Mouse (Mus musculus): ENCODE data around the gene Ehmt1.

Ehmt1 gene

DNA sequence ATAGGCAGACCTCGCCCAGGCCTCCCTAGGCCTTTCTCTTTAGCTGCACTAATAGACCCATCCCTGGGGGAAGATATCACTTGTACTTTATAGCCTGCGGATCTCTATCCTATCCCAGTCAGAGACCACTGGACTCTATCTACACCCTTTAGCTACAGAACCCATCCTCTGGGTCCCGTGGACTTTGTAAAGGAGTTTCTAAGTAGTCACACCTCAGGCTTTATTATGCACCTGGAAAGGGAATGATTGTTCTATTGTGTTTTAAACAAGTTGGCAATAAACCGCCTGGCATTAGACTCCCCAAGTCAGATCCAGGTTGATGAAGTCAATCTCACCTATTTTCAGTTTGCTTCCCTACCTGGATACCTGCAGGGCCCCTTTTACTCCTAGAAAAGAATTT, 7.2 kb downstream of the Ehmt1 start:
- DNase-seq (ENCODE audit: low spot score), result no peak

DNA sequence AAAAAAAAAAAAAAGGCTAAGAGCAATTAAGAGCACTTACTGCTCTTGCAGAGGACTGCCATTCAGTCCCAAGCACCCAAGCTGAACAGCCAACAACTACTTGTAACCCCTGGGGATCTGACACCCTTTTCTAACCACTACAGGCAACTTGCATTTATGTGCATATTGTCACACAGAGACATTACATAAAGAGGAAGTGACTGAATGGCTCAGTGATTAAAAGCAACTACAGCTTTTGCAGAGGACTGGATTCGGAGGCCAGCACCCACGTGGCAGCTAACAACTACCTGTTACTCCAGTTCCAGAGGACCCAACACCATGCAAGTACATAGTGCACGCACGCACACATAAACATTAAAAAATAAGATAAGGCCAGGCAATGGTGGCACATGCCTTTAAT, 8.9 kb downstream of the Ehmt1 start:
- DNase-seq (ENCODE audit: low spot score), result no peak

DNA sequence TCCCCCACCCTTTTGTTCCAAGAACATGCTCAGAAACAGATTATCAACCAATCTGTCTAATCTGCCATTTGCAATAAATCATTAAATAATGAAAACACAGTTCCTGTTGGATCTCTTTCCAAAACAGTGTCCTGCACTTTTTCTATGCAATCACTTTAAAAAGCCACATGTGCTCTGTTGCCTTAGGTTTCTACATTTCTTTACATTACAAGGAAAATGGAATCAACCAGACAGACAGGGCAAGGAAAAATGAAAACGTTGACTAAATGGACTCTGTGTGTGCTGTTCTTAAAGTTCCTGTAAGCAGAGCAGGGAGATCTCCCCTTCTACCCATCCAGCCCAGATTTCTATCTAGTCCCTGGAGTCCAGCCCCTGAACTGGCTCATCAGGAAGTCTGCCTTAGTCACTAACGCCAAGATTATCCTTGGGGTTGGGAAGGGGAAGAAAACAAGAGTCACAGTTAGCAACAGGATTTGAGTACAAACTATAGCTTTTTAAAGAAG, 13.7 kb downstream of the Ehmt1 start:
- DNase-seq (ENCODE audit: low spot score), result no peak

DNA sequence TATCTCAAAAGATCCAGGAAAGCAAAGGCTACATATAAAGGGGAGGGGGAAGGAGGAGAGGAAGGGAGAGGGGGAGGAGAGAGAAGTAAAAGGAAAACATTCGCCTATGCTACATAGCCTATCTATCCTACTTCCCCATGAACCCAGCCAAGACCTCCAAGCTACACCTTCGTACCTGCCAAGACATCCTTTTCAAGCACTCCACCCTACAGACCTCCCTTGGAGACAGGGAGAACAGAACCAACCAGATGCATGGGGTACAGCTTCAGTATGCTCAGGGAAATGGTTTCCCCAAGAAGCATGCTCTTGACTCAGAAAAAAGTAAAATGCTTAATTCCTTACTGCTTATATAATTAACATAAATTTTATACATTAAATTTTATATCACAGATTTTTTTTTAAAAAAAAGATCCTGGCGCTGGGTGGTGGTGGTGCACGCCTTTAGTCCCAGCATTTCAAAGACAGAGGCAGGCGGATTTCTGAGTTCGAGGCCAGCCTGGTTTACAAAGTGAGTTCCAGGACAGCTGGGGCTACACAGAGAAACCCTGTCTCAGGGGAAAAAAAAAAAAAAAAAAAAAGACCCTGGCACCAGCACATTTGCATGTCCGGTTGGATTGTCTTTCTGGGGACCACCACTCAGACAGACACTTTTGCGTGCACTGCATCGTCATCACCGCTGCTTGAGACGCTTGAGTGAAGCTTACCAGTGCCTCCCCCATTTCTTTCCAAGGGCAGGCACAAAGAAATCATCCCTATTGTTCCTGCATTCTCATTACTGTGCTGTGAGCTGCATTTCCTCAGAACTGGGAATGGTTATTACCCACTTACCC, 14.4 kb downstream of the Ehmt1 start:
- no peak for DNase-seq (ENCODE audit: low spot score)

DNA sequence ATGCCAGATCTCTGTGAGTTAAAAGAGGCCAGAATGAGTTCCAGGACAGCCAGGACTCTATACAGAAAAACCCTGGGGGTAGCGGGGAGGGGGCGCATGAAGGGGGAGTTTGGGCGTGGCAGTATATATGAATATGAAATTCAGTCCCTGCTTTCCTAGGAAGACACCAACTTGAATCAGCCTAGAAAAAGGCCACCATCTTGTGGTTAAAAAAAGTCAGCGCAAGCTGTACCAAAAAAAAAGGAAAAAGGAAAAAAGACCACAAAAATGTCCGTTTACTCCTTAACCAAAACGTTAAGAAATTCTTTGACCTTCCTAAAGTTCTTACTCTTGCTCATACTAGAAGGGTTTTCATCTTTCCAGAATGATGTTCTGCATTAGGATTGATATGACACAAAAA, 16.4 kb downstream of the Ehmt1 start:
- no peak for DNase-seq (ENCODE audit: low spot score)

DNA sequence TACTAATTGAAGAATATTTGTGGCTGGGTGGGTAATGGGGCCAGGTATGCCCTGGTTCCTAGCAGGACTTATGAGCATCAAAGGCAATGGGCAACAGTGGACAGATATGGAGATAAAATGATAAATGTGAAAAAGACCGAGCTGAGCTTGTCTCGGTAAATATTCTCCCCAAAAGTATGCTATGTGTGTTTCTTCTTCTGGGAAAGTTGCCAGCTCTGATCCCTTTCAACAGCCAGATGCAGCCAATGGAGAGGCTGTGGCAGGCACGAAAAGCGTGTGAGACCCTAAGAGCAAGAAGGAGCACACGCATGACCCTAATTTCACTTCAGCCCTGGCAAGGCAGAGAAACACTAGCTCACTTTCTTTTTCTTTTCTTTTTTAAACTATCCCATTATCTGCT, 18.4 kb downstream of the Ehmt1 start:
- no peak for DNase-seq (ENCODE audit: low spot score)

DNA sequence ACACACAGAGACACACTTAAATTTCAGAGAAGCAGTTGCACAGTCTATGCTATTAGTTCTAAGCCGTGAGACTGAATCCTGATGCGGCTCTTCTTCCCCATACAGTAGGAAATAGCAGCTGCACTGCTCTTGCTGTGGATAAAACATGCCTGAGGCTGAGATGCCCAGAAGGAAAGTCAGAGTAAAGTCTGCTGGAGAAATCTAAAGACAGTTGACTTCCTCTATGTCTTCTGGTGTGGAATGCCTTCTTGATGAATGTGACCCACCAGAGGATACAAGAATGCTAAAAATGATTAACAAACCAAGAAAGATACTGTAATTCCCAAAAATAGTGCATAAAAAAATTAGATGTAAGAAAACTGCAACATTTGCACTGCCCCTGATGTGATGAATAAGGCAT, 20.1 kb downstream of the Ehmt1 start:
- DNase-seq (ENCODE audit: low spot score), result no peak

DNA sequence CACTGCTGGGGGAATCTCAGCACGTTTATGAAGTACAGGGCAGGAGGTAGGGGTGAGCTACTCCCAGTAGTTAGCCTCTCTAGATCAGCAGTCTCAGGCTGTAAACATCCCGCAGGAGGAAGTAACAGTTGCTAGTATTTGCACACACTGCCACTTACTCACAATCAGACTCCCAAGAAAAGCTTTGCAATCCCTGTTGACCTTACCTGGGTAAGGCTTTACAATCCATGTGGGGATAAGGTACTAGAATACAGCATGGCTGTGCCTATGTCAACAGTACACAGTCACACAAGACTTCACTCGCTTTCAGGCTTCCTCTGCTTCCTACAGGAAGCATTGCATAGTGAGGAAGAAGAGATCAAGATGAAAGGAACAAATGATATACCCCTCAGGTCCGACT, 22.7 kb downstream of the Ehmt1 start:
- DNase-seq (ENCODE audit: low spot score), result no peak

DNA sequence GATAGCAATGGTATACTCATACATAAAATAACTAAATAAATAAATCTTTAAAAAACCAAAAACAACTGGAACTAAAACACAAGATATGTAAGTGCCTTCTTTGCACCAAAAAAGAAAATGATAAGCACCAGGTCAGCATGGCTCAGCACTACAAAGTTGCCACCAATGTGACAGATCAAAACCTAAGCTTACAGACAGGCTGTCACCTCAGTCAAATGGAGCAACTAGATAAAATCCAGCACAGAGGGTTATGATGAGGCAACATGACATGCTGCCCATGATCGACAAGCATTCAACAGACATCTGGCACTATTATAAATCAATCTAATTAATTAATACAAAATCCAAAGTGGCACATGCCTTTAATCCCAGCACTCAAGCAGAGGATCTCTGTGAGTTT, 25.2 kb downstream of the Ehmt1 start:
- no peak for DNase-seq (ENCODE audit: low spot score)

DNA sequence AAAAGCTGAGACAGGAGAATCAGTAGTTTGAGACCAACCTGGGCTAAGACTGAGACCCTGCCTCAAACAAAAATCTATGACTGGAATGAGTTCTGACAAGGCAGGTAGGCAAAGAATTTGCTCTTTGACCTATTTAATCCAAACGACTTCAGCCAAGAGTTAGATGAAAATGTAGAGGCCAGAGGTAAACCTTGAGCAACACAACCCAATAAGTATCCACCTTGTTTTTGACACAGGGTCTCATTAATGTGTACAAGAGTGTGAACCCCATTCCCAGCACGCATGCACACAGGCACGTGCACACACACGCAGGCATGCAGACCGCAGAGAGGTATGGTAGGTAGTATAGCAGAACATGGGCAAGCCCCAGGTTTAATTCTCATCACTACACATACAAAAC, 27.1 kb downstream of the Ehmt1 start:
- DNase-seq (ENCODE audit: low spot score), result no peak

DNA sequence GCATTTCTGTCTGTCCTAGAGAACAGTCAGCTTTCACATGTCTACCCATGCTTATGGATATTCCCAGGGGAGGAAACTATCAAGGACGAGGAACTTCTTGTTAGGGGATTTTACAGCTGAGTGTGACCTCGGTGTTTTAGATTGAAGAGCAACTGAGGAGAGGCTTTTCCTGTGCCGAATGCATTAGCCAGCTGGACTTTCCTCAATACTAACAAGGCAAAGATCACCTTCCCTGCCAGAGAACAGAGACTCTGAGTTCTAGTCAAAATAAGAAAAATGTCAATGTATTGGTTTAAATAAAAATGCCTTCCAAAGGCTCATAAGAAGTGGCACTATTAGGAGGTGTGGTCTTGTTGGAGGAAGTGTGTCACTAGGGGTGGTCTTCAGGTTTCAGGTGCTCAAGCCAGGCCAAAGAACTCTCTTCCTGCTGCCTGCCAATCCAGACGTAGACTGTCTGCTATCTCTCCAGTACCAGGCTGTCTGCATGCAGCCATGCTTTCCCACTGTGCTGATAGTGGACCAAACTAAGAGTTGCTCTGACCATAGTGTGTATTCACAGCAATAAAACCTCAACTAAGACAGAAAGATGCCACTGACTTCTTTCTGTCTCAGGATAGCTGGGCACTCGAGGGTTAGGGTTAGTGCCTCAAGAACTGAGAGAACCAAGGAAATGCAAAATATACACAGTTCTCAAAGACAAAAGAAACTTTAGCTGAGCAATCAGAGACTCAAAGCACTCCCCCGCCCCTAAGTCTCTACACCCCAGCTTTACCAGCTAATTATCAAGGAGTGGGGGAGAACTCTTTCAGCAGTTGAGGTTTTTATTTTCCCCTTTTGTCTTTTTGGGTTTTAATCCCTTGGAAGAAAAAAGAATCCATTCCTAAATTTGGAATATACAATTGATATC, 28.6 kb downstream of the Ehmt1 start:
- no peak for DNase-seq (ENCODE audit: low spot score)

DNA sequence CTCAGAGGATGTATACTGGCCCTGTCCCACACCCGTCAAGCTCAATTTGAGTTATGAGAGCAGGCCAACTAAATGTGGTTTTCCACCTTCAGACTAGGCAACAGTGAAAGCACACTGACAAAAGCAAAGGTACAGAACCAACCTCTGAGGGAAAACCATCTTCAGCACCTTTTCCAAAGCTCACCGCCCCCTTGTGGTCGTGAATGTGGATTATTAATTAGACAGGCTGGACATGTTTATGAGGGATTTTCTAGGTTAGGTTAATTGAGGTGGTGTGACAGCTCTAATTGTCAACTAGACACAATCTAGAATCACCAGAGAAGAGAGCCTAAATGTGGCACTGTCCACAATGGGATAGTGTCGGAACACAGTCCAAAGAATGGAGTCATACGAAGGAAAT, 30.5 kb downstream of the Ehmt1 start:
- no peak for DNase-seq (ENCODE audit: low spot score)

DNA sequence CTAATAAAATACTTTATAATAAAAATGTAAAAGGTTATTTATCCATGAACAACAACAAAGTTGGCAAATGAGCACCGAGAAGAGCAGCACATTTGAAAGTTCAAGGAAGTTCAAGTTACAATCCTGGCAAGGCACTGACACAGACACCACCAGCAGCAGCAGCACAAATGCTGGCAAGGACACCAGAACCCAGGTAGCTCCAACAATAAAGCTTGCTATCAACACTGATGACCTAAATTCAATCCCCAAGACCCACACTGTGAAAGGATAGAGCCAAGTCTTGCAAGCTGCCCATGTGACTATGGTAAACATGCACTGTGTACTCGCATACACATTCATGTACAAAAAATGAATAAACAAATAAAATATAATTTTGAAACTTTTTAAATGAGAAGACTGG, 38.7 kb downstream of the Ehmt1 start:
- DNase-seq (ENCODE audit: low spot score), result no peak

DNA sequence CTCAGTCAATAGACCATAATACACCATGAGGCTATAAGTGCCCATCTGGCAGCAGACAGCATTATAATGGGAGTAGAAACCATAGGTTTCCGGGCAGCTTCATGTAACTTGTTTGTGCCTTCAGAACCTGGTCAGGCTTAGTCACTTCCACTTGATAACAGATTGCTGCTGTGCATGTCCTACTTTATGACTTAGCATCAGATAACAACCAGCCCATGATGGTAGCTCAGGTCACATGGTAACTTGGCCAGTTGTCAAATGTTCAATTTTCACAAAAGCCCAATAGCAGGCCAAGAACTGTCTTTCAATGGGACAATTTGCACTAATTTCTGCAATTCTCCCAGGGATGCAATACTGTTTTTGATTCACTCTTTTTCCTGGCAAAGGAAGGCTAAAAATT, 48.5 kb downstream of the Ehmt1 start:
- DNase-seq (ENCODE audit: low spot score), result no peak

DNA sequence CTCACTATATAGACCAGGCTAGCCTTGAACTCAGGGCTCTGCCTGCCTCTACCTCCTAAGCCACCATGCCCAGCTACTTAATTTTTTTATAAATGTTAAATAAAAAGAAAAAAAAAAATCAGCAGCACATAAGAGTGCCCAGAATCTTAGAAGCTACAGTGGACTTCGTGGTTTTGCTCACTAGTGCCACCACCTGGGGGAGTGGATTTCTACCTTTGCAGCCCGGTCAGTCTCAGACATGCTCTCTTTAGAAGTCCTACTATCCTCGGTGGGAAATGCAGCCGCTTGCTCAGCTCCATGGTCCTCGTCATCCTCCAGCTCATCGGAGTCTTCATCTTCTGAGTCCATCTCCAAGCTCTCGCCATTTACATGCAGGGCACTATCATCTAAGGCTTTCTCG, 56.4 kb downstream of the Ehmt1 start:
- DNase-seq (ENCODE audit: low spot score), result peak; percentile 1

DNA sequence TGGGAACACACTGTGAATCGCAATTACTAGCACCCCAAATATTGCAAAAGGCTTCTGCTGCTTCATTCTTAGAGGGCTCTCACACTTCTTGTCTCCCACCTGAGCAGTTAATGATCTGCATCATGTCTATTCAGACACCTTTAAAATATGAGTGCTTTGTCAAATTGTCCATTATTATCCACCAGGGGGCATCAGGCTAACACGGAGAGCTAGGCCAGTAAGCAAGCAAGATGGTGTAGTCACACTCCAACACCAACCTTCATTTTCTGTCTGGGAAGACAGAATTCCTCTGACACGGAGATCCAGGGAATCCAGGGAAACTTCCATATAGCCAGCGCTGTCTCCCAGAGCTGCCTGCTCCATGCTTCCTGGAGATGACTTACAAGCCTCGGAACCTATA, 67.0 kb downstream of the Ehmt1 start:
- DNase-seq (ENCODE audit: low spot score), result no peak

DNA sequence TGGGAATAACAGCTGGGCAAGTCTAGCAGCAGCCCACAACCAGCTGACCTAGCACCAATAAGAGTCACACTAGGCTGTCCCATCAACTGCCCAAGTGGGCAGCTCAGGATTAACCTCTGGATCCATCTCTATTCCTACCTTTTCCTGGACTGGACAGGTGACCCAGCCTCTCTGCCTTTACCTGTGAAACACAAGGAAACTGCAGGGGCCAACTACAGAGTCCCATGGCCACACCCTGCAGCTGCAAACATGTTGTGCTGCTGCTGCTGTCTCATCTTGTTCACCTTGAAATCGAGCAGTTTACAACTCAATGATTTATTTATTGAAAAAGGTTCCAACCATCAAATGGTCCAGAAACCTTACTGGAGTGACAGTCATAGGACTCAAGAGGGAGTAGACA, 72.9 kb downstream of the Ehmt1 start:
- DNase-seq (ENCODE audit: low spot score), result no peak

DNA sequence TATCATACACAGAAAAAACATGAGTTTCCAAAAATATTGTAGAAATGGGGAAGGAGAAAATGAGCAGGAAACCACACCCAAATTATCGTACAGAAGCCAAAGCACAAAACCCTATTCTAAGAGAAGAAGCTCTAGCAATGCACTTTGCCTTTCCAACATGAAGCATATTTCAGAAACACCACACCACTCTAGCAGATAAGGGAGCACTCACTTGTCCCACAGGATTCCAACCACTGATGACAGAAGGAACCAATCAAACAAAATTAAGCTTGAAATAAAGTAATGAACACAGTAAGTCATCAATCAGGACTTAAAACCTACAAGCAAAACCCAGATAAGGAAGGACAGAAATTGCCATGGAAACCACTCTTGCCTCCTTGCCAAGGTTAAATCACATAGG, 74.2 kb downstream of the Ehmt1 start:
- no peak for DNase-seq (ENCODE audit: low spot score)

DNA sequence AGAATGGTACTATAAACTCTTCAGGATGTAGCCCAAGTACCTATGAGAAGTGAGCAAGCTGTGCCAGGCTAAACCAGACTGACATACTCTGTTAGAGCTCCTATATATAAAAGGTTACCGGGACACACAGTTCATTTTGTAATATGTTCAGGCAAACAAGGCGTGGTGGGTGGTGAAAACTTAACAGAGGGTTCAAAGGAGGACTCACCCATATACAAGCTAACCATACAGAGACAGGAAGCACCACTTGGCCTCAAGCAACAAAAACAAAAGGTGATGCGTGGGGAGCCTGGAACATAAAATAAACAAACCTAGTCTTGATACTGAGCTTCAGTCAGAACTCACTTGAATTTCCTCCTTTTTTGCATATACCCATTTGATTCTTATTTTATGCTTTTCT, 88.8 kb downstream of the Ehmt1 start:
- peak; percentile 8 for DNase-seq (ENCODE audit: low spot score)

DNA sequence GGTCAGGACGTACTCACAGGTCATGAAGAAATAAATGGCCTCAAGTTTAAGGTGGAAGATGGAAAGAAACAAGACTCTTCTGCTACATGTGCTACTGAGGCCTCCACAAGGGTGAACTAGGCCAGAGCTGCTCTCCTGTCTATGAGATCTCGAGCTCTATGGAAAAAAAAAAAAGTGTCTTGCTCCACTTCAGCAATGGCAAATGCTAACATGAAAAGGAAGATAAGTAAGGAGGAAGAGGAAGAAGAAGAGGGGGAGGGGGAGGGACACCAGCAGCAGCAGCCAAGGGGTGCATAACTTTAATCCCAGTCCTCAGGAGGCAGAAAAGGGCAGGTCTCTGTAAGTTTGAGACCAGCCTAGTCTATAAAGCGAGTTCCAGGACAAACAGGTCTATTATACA, 109.7 kb downstream of the Ehmt1 start:
- no peak for DNase-seq (ENCODE audit: low spot score)

DNA sequence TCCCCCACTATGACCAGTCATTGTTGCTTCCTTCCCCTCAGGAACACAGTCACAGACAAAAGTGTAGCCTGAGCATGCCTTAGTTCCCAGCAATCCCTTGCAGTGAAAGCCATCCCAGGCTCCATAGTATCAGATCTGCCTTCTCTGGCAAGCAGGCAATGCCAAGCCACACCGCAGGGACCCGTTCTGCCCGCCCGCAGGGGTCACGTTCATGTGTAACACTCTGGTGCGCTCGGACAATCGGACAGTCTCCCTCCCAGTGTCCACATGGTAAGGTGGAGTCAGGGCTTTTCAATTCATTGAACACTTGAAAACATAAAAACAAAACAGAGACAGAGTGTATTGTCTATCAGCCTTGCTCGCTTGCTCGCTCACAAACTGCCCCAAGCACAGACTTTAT, 111.7 kb downstream of the Ehmt1 start:
- DNase-seq (ENCODE audit: low spot score), result no peak

DNA sequence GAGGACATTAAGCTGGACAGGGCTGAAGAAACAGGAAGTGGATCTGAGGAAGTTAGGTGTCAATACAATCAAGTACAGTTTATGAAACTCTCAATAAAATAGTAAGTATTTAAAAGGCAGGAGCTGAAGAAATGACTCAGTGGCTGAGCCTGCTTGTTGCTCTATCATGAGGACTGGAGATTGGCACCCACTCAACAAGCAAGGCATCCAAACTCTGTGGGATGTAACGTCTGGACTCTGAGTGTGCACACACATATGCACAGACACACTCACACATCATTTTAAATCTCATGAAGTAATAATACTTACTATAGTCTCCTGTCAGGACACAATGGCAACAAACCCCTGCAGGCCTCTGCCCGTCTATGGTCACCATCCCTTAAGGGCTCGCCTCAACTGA, 112.4 kb downstream of the Ehmt1 start:
- DNase-seq (ENCODE audit: low spot score), result no peak

DNA sequence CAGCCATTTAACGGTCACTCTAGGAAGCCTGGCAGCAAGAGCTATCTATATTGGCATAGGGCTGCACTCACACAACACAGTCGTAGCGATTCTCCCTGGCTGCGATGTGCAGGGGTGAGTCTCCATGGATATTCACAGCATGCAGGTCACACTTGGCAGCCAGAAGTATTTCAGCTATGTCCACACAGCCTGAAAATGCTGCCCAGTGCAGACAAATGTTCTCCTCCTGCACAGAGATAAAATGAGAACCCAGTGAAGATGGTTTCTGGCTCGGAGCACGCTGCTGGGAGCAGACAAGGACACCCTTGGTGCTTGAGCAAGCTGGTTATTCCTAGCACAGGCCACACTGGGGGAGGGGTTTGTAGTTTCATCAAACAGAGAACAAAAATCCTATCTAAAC, 113.3 kb downstream of the Ehmt1 start:
- no peak for DNase-seq (ENCODE audit: low spot score)
